Mouse (Mus musculus) E14TG2a.4 (cell line): ENCODE results near the gene Dap3.

Experiments used
- CTCF ChIP-seq: conservative IDR thresholded peaks from 2 replicates; pipeline ENCODE4 v1.5.1; 2014; ENCODE audit warnings: low read length
- NANOG ChIP-seq: IDR thresholded peaks from 2 replicates; pipeline ENCODE4 v1.6.1; 2014; ENCODE audit warnings: borderline replicate concordance, low read length, mixed read lengths
- POU5F1 ChIP-seq: IDR thresholded peaks from 2 replicates; pipeline ENCODE4 v1.6.1; 2014; ENCODE audit warnings: low read length, borderline replicate concordance

DNA sequence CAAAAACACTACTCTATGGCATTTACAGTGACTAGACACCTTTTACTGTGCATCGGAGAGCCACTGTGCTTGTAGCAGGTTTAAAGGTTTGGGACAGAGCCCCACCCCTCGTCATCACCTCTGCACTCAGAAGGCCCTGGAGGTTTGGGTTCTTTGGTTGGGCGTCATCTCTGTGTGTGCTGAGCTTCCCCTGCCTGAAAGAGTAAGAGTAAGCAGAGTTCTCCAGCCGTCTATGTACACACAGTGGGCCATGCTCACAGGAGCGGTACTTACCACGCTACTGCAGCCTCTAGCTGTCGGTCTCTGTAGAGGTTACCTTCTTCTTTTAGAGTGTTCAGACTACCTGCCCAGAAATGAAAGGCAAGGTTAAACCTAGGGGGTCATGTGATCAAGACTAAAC is 38.4 kb downstream of the Dap3 start:
- TF ChIP-seq CTCF (no peak), POU5F1 (no peak), NANOG (no peak)
